Mouse (Mus musculus): ENCODE results near the gene Ulk4. TPM values are rescaled to one million over a fixed set of nuclear protein-coding genes. Genes with fewer than 3 reads are reported as not detected.

Ulk4 gene
- polyA plus RNA-seq, 2 experiments = 0.40 to 30.5 TPM

- Histone ChIP-seq H3K27ac (no peak overlapping the region), H3K4me2 (ENCODE audit: low read depth) (no peak overlapping the region), H3K9ac (replicated peaks) (no peak overlapping the region), H3K9me3 (ENCODE audit: control insufficient read depth, low read length) (no peaks in the 10 kb centered on the region), H3K27me3 (ENCODE audit: control insufficient read depth, insufficient read depth, low read length) (no peaks in the 10 kb centered on the region), H3K4me1 (replicated peaks; ENCODE audit: control insufficient read depth in 2 of 2, insufficient read depth in 2 of 2, low read length in 1 of 2) (no peaks in the 10 kb centered on the region), H3K36me3 (replicated peaks; ENCODE audit: control insufficient read depth, insufficient read depth, low read depth) (no peaks in the 10 kb centered on the region), H3K4me3 (ENCODE audit: insufficient read depth in 1 of 2, low read depth in 2 of 2, low read length in 2 of 2) (no peak overlapping the region)
- ATAC-seq (ENCODE audit: insufficient read depth) (no peak), DNase-seq (ENCODE audit: low read depth in 3 of 3, low spot score in 3 of 3) (no peak)
- 42% methylated on average over 4 of the region's 4 CpGs for WGBS (ENCODE audit: insufficient replicate concordance)
- TF ChIP-seq EP300 (IDR thresholded peaks at IDR 0.05; ENCODE audit: low read depth) (no peak), CTCF (IDR thresholded peaks at IDR 0.05; ENCODE audit: low read depth) (no peak)
These were observed 159.1 kb downstream of the Ulk4 start for GRCm38 (mm10) chr9:121117936-121118335.

GRCm38 (mm10) chr9:121112131-121112530, 164.9 kb downstream of the Ulk4 start:
- no peak overlapping the region for H3K27ac ChIP-seq
- no peaks in the 10 kb centered on the region for H3K4me1 ChIP-seq (replicated peaks; ENCODE audit: control insufficient read depth in 2 of 2, insufficient read depth in 2 of 2, low read length in 1 of 2)
- 39% methylated on average over 1 of the region's 1 CpGs for WGBS (ENCODE audit: insufficient replicate concordance)
- no peak for TF ChIP-seq EP300 (IDR thresholded peaks at IDR 0.05; ENCODE audit: low read depth)
- no peak for TF ChIP-seq CTCF (IDR thresholded peaks at IDR 0.05; ENCODE audit: low read depth)
- DNase-seq (ENCODE audit: low read depth in 3 of 3, low spot score in 3 of 3) (no peak), ATAC-seq (ENCODE audit: insufficient read depth) (no peak)
- no peak overlapping the region for H3K4me3 ChIP-seq (ENCODE audit: insufficient read depth in 1 of 2, low read depth in 2 of 2, low read length in 2 of 2)
- no peak overlapping the region for H3K4me2 ChIP-seq (ENCODE audit: low read depth)
- H3K9ac ChIP-seq (replicated peaks) = no peak overlapping the region
- no peaks in the 10 kb centered on the region for H3K9me3 ChIP-seq (ENCODE audit: control insufficient read depth, low read length)
- no peaks in the 10 kb centered on the region for H3K36me3 ChIP-seq (replicated peaks; ENCODE audit: control insufficient read depth, insufficient read depth, low read depth)
- H3K27me3 ChIP-seq (ENCODE audit: control insufficient read depth, insufficient read depth, low read length) = no peaks in the 10 kb centered on the region

GRCm38 (mm10) chr9:121108110-121108509, 168.9 kb downstream of the Ulk4 start:
- no peak overlapping the region for H3K9ac ChIP-seq (replicated peaks)
- H3K4me3 ChIP-seq (ENCODE audit: insufficient read depth in 1 of 2, low read depth in 2 of 2, low read length in 2 of 2) = no peak overlapping the region
- H3K27ac ChIP-seq = no peak overlapping the region
- no peaks in the 10 kb centered on the region for H3K9me3 ChIP-seq (ENCODE audit: control insufficient read depth, low read length)
- H3K4me1 ChIP-seq (replicated peaks; ENCODE audit: control insufficient read depth in 2 of 2, insufficient read depth in 2 of 2, low read length in 1 of 2) = no peaks in the 10 kb centered on the region
- DNase-seq (ENCODE audit: low read depth in 3 of 3, low spot score in 3 of 3) (peak in 2 of 3 experiments; percentile 7 to 9), ATAC-seq (ENCODE audit: insufficient read depth) (no peak)
- H3K4me2 ChIP-seq (ENCODE audit: low read depth) = no peak overlapping the region
- TF ChIP-seq CTCF (IDR thresholded peaks at IDR 0.05; ENCODE audit: low read depth) = peak; percentile 97
- no peak for TF ChIP-seq EP300 (IDR thresholded peaks at IDR 0.05; ENCODE audit: low read depth)
- H3K27me3 ChIP-seq (ENCODE audit: control insufficient read depth, insufficient read depth, low read length) = no peaks in the 10 kb centered on the region
- 18% methylated on average over 10 of the region's 10 CpGs for WGBS (ENCODE audit: insufficient replicate concordance)
- no peaks in the 10 kb centered on the region for H3K36me3 ChIP-seq (replicated peaks; ENCODE audit: control insufficient read depth, insufficient read depth, low read depth)

- Histone ChIP-seq H3K4me1 (replicated peaks; ENCODE audit: control insufficient read depth in 2 of 2, insufficient read depth in 2 of 2, low read length in 1 of 2) (no peaks in the 10 kb centered on the region), H3K36me3 (replicated peaks; ENCODE audit: control insufficient read depth, insufficient read depth, low read depth) (no peaks in the 10 kb centered on the region), H3K9ac (replicated peaks) (no peak overlapping the region), H3K9me3 (ENCODE audit: control insufficient read depth, low read length) (no peaks in the 10 kb centered on the region), H3K4me2 (ENCODE audit: low read depth) (no peak overlapping the region), H3K4me3 (ENCODE audit: insufficient read depth in 1 of 2, low read depth in 2 of 2, low read length in 2 of 2) (no peak overlapping the region), H3K27me3 (ENCODE audit: control insufficient read depth, insufficient read depth, low read length) (no peaks in the 10 kb centered on the region), H3K27ac (no peak overlapping the region)
- ATAC-seq (ENCODE audit: insufficient read depth) (no peak), DNase-seq (ENCODE audit: low read depth in 3 of 3, low spot score in 3 of 3) (no peak)
- no peak for TF ChIP-seq CTCF (IDR thresholded peaks at IDR 0.05; ENCODE audit: low read depth)
- TF ChIP-seq EP300 (IDR thresholded peaks at IDR 0.05; ENCODE audit: low read depth) = no peak
- WGBS (ENCODE audit: insufficient replicate concordance) = 50% methylated on average over 5 of the region's 5 CpGs
These were observed 169.4 kb downstream of the Ulk4 start for GRCm38 (mm10) chr9:121107643-121108042.

GRCm38 (mm10) chr9:121107101-121107500, 169.9 kb downstream of the Ulk4 start:
- 32% methylated on average over 11 of the region's 11 CpGs for WGBS (ENCODE audit: insufficient replicate concordance)
- ATAC-seq (ENCODE audit: insufficient read depth) (no peak), DNase-seq (ENCODE audit: low read depth in 3 of 3, low spot score in 3 of 3) (no peak)
- Histone ChIP-seq H3K9me3 (ENCODE audit: control insufficient read depth, low read length) (no peaks in the 10 kb centered on the region), H3K4me2 (ENCODE audit: low read depth) (no peak overlapping the region), H3K36me3 (replicated peaks; ENCODE audit: control insufficient read depth, insufficient read depth, low read depth) (no peaks in the 10 kb centered on the region), H3K27me3 (ENCODE audit: control insufficient read depth, insufficient read depth, low read length) (no peaks in the 10 kb centered on the region), H3K4me1 (replicated peaks; ENCODE audit: control insufficient read depth in 2 of 2, insufficient read depth in 2 of 2, low read length in 1 of 2) (no peaks in the 10 kb centered on the region), H3K27ac (no peak overlapping the region), H3K9ac (replicated peaks) (no peak overlapping the region), H3K4me3 (ENCODE audit: insufficient read depth in 1 of 2, low read depth in 2 of 2, low read length in 2 of 2) (no peak overlapping the region)
- no peak for TF ChIP-seq CTCF (IDR thresholded peaks at IDR 0.05; ENCODE audit: low read depth)
